Mouse (Mus musculus) thymus, postnatal 4 days (tissue): ENCODE results near the gene Ostf1.
"Not testable (repeated sequence)": the region's sequence is repeated elsewhere in the genome, so short reads cannot be mapped to it uniquely, and the experiment has no call there.

Source experiments
- DNase-seq: peaks from one replicate; pipeline ENCODE4 v3.0.0; 2021

The Ostf1 gene

DNA sequence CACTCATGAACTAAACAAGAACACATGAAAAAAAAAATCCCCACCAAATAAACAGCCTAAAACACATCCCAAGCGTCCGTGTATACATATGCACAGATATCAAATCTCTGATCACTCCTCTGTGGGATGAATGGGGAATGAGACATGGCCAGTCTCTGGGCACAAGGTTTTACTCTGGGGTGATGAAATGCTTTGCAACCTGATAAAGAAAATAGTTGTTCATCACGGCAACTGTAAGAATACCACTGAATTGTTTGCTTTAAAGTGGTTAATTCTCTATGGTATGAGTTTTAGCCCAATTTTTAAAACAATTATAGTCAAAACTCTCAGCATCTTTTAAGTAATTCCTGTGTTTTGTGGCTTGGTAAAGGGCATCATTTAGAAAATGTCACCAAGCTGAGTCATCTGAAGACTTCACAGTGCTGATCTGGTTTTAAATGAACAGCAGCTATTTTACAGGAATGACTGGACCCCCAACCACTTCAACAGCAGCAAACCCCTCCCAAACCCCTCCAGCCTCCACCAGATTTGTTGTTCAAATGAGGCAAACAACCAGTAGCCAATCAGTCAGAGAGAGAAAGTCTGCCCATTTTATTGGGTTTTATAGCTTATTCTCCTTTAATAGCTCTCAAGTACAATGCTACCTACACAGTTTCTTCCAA, 33.2 kb downstream of the Ostf1 start:
- DNase-seq, result no peak

DNA sequence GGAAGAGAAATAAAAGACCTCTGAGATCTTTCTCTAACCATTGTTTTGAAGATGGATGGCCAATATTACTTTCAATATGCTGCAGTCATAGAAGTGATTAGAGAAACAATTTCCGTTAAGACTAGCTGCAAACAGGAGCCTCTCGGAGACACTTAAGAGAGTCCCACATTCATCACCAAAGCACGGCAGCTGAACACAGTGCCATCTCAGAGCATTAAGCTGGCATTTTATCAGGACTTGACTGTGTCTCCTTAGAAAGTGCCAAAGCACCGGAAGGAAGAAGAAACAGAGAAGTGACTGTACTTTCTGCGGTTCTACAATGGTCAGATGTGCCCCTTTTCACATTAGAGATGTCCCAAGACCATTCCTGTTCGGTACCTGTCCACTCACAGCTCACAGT, 33.9 kb downstream of the Ostf1 start:
- DNase-seq, result no peak

DNA sequence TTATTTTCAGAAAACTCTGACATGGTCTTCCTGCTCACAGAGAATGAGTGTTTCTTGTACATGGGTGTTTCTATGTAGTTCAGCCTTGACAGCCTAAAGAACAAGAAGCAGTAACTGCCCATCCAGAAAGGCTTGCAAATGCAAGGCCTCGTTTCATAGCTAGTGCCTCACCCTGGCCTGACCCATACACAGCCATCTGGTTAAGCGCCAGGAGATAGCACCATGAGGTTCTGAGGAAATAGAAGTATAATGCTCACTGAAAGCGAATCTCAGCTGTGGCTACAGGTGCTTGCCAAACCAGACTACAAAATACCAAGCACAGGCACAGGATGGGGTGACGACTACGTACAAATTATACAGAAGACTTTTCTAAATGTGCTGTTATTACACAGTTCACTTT, 34.7 kb downstream of the Ostf1 start:
- DNase-seq, result no peak

DNA sequence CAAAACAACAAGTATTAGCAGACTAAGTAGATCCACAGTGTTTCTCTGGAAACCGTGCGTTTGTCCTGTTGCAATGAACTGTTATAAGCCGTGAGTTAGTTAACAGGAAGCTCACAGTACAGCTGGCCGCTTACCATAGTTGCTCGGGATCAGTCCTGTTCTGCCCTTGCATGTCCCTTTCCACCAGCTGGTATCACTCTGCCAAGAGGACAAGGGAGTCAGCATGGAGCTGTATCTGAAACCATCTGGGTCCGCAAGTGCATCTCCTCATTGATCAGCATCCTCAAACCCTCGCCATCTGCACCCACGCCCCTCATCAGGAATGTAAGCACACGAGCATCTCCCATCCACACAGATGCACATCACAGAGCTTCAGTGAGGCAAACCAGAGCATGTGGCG, 37.9 kb downstream of the Ostf1 start:
- no peak for DNase-seq

DNA sequence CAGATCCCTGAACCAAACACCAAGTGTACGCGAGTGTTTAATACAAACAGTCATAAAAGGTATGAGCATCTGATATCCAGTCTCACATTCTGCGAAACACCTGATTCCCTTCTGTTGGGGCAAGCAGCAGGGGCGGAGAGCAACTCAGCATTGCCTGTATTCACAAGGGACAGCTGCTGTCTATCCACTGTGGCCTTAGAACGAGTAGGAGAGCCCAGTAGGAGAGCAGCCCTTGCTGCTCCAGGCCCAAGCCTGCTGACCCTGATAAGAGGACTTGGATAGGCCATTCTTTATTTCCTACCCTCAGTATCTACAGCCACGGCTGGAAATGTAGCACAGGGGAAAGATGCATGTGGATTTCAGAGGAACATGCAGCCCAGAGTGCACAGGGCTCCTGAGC, 38.7 kb downstream of the Ostf1 start:
- no peak for DNase-seq

DNA sequence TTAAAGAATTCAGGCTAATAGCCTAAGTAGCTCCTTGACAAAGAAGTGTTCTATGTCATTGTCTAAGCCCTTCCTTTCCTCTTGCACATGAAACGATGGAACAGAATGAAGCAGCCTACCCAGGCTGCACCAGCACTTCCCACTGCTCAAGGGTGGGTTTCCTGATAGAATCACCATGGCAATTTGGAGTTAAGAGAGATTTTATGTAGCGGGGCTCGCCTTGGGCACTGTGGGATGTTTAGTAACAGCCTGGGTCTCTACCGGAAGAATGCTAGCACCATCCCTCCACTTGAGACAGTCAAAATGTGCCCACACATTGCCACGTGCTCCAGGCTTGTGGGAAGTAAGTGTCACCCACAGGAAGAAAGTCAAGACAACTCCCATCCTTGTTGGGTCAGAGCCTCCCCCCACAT, 40.7 kb downstream of the Ostf1 start:
- peak; percentile 22 for DNase-seq

DNA sequence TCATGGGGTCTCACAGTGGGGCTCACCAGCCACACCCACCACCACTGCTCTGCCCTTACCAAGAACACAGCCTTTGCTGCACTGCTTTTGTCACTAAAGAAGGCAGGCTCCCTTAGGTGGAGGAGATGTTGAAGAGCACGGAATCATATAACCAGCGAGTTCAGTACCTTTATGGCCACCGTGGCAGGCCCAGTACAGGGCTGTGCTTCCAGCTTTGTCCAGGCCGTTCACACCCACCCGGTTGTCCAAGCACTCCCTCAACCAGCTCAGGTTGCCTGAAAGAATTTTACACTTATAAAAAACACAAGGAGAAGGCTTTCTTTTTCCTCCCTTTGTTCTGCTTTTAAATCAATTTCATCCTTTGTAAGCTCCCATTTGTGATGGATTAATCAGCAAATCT, 41.4 kb downstream of the Ostf1 start:
- no peak for DNase-seq

DNA sequence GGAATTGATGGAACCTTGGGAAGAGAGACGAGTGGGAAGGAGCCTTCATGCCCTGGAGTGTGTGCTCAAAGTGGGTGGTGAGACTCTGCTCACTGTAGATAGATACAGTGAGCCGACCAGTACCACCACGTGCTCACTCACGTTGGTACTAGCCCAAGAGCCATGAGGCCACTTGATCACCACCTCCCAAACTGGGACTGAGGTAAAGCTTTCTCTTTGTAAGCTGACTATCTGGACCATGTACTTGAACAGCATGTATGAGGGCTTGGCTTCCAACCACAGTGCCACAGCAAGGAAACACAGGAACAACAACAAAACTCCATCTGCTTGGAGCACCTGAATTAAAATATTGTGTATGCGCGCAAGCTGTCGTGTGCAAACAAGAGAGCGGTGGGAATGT, 42.3 kb downstream of the Ostf1 start:
- no peak for DNase-seq

DNA sequence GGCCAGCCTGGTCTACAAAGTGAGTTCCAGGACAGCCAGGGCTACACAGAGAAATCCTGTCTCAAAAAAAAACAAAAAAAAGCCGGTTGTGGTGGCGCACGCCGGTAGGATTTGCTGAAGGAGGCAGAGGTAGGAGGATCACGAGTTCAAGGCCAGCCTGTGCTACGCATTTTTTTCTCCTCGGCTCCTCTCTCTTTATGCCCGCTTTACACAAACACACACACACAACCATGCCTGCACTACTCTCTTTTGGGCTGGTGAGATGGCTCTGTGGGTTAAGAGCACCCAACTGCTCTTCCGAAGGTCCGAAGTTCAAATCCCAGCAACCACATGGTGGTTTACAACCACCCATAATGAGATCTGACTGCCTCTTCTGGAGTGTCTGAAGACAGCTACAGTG, 42.8 kb downstream of the Ostf1 start:
- not testable (repeated sequence) for DNase-seq

DNA sequence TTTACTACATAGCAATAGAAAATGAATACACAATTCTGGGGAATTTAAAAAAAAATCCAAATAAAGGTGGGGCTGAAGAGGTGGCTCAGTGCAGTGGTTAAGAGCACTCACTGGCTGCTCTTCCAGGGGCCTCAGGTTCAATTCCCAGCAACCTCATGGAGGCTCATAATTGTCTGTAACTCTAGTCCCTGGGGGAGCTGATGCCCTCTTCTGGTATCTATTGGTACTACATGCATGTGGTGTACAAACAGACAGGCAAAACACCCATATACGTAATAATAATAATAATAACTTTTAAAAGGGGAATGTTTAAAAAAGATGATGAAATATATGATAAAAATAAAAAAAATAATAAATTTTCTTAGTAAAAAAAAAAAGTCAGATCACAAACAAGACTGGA, 43.4 kb downstream of the Ostf1 start:
- peak; percentile 43 for DNase-seq

DNA sequence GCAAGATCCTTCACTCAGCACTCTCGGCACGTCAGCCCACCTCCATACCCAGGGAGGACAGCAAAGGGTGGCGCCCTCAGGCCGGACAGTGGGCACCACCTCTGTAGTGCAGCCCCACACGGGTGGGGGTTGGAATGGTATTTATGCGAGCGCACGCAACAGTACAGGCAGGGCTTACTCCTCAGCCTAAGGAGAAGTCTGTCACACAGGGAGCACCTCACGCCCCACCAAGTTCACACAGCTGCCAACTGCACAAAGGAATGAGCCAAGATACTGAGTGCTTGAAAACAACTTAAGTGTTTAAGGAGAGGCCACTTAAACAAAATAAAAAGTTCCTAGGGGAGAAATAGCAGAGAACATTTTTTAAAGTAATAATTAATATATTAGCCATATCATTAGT, 44.5 kb downstream of the Ostf1 start:
- no peak for DNase-seq

DNA sequence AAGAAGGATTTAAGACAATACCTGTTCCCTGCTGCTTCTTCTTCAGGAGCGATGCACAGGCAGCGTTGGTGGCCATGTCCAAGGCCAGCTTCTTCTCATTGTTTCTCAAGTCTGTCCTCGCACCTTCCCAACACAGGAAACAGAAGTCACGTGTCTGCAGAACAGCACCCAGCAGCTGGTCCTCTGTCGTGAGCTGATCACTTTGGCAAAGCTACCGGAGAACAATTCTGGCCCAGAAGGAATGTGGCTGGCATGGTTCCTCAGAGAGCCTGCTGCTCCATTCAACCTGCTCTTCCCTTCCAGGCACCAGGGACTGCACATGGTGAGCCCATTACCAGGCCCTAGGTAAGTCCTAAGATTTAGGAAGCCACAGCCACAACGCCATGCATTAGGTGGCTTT, 47.0 kb downstream of the Ostf1 start:
- no peak for DNase-seq

DNA sequence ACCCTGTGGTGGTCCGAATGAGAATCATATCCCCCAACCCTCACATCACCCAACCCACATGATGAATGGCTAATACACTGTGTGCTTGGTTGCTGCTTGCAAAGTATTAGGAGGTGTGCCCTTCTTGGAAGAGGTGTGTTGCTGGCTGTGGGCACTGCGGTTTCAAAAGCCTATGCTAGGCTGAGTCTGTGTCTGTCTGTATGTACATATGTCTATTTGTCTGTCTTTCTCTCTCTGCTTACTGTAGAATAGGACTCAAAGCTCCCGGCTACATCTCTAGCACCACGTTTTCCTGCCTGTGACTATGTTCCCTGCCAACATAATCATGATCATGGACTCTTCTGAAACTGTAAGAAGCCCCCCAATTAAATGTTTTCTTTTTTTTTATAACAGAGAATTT, 47.9 kb downstream of the Ostf1 start:
- no peak for DNase-seq

DNA sequence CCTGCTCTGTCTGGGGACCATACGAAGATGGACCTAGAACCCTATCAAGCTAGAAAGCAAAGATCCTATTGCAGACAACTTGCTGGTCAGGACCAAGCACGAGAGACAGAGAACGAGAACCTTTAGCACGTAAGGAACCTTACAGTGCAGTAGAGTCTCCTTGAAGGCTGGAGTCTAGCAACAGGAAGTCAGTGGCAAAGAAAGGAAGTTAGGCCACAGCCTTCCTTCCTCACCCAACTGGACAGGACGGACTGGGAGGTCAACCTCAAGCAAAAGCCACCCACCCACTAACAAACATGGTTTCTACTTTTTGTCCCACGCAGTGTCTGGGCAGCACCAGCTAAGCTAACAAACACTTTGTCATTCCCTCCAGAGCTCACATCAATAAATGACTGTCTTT, 48.7 kb downstream of the Ostf1 start:
- no peak for DNase-seq

DNA sequence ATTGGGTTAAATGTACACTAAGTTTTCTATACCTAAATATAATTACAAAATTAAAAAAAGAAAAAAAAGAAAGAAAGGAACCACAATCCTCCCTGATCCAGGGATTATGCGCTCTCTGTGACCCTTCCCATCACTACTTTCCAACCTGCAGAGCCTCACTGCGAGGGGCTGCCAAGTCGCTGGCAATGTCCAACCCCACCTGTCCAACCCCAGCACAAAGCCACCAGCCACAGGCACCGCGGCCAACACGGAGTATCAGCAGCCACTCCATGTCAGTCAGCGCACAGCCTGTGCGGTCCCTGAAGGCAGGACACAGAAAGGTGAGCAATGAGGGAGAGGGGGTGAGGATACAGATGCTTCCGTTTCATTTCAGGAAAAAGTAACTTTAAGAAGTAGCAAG, 49.4 kb downstream of the Ostf1 start:
- DNase-seq, result no peak

DNA sequence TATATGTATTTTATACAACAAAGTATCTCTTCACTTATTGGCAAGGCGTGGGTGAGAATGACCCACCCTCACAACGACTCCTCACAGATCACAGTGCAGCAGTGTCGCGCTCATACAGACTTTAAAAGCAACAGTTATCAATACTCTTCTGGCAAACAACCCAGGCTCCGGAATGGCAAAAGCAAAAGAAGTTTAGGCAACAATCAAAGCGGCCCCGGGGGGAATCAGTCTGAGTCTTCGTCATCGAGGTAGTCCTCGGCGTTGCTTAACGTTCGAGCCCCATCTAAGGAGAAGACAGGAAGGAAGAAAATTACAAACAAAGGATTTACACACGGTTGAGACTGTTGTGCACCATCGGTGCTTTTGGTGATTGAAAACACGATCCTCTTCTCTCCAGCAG, 50.6 kb downstream of the Ostf1 start:
- DNase-seq, result no peak

DNA sequence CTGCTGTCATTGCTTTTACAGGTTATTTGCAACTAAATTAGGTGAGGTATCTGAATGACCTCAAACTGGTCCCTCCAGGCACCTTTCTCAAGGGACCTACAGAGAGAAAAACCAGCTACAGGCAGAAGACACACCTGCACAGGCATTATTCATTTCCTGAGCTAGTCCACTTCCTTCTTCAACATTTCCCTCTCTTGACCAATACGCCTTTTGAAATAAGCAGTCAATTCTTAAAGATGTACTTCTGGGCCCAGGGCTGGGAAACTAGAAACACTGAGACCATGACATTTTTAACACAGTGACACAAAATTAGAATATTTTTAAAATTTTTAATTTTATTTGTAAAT, 52.6 kb downstream of the Ostf1 start:
- no peak for DNase-seq

DNA sequence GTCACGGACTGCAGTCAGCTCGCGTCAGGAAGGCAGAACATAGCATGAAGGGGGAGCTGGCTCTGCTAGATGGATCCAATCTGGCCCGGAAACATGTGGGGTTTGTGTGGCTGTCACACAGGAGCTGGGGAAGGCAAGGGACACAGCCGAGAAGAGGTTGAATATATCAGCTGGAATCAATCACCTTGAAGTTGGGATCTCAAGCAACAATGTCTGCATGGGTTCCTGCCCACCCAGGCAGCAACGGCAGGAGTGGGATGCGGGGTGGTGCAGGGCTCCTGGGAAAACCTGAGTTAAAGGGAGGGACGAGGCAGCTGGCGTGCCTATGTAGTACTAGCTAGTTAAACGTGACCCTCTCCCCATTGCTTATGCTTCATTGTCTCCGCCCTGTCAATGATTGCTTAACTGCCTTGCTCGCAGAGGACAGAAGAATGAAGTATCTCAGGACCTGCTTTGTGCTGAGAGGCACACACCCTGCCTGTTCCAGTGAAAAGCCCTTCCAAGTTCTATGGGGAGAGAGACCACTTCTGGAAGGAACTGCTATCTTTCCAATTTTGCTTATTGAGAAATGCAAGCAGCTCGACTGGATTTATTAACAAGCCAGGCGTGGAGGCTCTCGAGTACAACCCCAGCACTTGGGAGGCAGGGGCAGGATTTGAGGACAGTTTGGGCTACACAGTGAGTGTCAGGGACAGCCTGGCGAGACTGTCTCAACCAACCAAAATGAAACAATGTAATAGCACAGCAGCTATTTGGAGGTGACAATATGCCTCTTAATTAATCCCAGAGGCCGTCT, 53.2 kb downstream of the Ostf1 start:
- DNase-seq, result no peak

DNA sequence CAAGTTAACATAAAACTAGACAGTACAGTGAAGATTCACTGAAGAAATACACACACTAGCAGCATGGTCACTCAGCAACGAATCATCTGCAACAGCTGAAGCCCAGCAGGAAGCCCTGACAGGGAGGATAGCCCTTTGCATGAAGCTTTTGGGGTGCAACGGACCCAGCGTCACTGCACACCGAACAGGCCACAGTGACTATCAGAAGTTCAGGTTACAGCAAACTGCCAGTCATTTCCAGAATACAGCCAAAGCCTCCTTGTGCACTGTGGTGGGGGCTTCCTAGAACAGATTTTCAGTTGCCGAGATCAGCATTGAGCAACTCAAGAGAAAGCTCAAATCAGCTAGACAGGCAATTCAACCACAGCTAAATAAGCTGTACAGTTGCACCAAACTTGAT, 54.3 kb downstream of the Ostf1 start:
- DNase-seq, result no peak

DNA sequence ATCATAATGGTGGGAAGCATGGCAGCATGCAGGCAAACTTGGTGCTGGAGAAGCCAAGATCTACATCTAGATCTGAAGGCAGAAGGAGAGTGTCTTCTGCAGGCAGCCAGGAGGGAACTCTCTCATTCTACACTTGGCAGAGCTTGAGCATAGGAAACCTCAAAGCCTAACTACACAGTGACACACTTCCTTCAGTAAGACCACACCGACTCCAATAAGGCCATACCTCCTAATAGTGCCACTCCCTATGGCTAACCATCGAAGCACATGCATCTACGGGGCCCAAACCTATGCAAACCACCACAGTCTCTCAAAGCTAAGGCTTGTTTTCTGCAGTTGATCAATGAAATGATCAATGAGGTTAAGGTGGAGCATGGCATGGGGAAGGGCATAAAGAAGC, 55.7 kb downstream of the Ostf1 start:
- no peak for DNase-seq

DNA sequence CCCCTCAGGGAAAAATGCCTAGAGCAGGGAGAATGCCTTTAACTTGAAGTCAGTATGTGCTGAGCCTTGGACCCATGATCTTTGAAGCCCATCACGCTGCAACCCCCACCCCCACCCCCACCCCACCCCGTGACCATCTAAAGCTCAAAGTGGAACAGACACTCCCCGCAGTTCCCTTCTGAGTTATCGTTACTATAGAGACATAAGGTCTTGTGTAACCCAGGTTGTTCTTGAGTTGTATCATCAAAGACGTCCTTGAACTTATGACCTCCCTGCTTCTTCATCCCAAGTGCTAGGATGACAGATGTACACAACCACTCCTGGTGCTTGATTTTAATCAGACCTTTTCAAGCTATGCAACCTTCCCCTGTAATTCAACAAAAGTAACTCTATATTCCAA, 57.7 kb downstream of the Ostf1 start:
- DNase-seq, result no peak

DNA sequence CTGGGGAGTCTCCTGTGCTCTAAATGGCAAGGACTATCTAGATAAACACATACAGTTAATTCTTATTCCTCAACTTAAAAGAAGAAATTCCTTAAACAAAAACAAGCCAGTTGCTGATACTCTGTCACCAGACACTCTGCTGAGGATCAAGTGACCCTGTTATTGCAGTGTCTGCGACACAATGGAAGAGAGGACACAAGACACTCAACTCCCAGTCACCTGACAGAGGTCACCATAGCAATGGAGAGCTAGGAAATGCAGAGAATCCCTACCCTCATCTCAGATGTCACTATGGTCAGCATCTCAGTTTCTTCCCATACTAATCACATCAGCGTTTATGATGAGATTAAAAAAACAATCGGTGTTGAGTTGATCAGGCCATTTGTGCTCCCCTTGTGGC, 58.2 kb downstream of the Ostf1 start:
- DNase-seq, result no peak

DNA sequence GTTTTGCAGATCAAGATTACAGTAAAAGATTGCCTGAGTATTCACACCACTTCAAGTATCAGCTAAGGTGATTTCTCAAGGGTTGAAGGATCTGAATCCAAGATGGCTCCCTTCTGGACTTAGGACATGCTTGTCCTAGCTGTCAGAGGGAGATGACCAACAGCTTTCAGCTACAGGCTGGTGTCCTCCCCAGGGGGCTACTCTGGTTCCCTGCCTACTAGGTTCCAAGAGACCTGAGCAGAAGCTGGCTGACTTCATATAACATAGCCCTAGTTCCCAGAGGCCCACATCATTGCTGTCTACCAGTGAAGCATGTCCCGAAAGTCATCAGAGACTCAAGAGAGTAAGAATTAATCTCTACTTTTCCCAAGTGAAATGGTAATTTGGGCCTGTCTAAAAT, 62.1 kb downstream of the Ostf1 start:
- no peak for DNase-seq

DNA sequence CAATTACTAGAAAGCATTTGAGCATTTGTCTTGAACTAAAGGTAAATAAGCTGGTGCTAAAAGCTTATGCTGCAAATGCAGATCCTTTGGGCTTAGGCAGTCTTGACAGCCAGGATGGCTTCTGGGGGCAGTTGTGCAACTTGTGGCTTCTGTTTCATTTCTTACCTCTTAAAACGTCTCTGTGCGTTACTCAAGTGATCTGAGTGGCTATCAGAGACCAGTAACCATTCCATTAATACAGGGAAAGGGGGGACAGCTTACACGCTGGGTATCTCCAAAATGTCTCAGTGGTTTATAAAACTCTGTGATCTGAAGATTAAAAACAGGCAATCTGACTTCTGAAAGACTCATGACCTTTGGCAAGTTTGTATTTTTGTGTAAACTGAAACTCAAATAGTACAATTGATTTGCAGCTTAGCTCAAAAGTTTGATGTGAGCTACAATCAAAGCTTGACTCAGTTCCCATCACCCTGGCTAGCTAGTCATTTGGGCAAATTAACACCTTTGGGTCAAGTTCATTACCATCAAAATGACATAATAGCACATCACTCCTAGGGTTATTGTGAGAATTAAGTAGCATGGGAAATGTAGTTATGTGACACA, 62.7 kb downstream of the Ostf1 start:
- no peak for DNase-seq
